Mouse (Mus musculus): ENCODE measurements around the gene Tnfaip2.

The Tnfaip2 gene

GRCm38 (mm10) chr12:111428364-111428763, 13.9 kb upstream of the Tnfaip2 start:
- DNase-seq (ENCODE audit: low spot score), result no peak

DNA sequence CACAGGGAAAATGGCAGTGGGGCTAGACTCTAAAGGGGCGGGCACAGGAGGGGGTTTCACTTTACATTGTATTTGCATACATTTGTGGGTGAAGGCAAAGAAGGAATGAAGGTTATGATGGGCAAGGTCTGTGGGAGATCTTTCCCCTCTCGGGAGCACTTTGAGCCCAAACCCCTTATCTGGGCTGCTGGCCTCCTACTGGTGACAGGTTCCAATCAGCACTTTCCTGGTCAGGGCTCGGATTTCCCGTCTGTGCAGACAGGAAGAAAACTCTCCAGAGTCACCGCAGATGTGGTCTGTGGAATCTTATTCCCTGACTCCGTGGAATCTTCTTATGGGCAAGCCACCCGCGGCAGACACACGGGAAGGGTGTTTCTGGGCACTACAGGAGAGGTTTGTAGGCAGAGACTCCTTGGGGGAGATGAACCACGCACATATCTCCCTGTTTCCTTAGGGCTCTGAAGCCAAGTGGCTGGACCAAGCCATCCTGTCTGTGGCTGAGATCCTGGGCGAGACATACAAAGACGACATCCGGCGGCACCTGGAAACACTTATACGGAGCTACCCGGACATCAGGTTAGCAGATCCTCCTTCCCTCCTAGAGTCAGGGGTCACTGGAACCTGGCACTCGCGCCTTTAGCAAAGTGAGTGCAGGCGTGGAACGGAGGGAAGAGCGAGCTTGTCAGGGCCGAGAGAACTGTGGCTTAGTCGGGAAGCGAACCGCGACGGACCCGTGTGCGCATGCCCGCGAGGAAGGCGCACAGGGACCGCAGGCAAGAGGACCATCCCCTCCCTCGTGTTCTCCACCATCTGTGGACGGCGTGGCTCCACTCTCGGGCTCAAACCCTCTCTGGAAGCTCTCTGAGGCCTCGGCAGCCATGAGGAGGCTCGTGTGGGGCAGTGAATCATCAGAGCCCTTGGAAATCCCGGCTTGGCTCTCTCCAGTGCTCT, 13.0 kb upstream of the Tnfaip2 start:
- DNase-seq (ENCODE audit: low spot score), result no peak

DNA sequence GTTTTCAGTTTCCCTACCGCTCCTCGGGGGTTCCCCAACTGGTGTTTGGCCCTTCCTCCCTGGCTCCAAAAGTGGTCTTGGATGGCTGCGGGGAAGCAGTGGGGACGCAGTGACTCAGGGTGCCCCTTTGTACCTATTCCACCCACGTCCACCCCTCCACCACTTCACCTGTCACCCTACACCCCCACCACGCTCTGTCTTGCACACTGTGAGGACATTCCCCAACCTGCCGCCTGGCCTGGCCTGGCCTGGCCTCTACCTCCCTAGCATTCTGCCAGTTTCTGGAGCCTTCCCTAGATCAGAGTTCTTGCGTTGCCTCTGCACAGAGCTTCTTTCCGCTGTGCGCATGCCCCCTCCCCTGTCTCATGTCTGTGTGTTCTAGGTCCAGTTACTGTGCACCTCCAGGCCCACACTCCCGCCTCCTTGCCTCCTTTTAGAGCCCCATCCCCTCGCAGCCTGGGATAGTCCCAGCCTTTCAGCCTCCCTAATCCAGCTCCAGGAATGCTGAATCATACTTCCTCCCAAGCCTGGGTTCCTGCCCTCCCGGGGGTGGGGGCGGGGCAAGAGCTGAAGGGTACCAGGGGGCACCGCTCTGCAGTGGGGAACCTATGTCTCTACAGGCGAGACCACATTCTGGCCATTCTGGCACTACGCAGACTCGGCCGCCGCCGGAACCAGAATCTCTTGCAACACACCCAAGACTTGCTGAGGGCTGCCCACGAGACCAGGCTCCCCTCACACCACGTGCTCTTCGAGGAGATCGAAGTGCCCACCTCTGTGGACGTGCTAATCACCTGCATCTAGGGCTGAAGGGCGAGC, 12.0 kb upstream of the Tnfaip2 start:
- DNase-seq (ENCODE audit: low spot score), result no peak

DNA sequence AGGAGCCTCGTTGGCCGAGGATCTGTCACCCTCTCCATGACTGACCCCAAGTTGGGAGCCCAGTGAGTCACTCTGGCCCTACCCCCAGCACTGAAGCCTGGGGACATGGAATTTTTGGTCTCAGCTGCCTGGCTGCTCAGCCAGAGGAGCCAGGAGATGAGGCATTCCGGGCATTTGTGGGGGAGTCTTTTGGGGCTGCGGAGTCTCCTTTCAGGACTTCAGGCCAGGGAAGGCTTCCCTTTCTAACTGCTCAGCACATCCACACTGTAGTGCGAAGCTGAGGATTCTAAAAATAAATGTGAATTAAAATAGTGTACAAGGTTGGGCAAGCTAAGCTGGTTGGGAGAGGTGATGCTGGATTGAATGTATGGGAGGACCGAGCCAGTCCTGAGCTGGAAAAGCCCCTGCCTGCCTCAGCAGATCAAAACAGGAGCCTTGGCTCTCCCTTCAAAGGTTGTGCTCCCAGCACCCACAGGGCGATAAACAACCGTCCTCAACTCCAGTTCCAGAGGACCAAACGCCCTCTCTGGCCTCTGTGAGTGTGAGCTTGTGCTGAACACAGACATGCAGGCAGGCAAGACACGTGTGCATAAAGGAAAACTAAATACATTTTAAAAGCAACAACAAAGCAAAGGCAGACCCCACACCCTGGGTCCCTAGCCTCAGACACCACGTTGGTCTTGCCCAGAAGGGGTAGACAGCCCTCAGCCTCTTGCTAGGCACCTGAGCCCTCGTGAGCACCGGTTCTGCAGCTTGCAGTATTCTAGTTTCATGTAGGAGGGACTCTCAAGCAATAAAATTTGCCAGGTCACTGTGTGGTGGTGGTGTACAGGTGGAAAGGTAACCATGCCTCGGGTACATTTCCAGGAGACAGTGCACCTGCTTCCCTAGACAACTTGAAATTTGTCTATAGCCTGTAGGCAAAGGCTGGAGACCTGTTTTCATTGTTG, 11.1 kb upstream of the Tnfaip2 start:
- DNase-seq (ENCODE audit: low spot score), result no peak

- DNase-seq (ENCODE audit: low spot score), result no peak
These were observed 10.2 kb upstream of the Tnfaip2 start for GRCm38 (mm10) chr12:111432097-111432496.

DNA sequence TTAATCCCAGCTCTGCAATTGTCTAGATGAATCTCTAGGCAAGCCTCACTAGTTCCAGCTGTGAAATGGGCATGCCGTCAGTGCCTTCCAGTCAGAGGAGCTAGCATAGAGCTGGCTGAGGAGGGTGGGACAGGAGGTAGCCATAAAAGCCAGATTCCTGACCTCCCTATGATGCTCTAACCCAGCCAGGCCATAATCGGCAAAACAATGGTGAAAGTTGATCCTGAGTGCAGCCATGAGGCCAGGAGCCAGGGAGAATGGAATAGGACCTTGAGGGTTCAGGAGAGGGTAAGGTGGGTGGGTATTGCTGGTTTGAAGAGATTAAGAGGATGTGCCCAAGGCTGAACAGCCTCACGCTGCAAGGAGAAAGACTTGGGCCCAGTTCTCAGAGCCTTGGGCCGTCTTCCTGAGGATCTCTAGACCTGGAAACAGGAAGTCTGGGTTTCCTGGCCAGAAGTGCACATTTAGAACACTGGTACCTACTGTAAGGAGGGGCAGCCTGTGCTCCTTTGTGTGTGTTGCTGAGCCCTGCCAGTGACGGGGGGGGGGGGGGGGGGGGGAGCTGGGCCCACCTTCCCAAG, 9.4 kb upstream of the Tnfaip2 start:
- DNase-seq (ENCODE audit: low spot score), result no peak

- no peak for DNase-seq (ENCODE audit: low spot score)
These were observed 8.0 kb upstream of the Tnfaip2 start for GRCm38 (mm10) chr12:111434164-111434744.

- no peak for DNase-seq (ENCODE audit: low spot score)
These were observed 7.4 kb upstream of the Tnfaip2 start for GRCm38 (mm10) chr12:111434745-111435327.

DNA sequence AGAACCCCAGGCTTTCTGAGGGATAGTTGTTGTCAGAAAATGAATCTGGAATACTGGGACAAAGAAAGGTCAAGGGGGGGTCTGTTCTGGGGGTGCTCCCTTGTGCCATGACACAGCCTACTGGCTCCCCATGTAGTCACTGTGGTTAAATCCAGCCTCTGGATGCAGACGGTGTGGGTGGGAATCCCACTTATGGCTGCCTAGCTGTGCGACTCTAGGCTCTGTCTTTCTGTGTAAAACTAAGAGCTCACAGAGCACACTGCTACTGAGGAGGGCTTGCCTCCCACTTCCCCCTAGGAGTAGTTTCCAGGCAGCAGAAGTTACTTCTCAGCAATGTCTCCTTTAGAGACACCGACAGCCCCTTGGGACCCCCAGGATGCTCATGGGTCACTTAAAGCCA, 6.1 kb upstream of the Tnfaip2 start:
- no peak for DNase-seq (ENCODE audit: low spot score)

DNA sequence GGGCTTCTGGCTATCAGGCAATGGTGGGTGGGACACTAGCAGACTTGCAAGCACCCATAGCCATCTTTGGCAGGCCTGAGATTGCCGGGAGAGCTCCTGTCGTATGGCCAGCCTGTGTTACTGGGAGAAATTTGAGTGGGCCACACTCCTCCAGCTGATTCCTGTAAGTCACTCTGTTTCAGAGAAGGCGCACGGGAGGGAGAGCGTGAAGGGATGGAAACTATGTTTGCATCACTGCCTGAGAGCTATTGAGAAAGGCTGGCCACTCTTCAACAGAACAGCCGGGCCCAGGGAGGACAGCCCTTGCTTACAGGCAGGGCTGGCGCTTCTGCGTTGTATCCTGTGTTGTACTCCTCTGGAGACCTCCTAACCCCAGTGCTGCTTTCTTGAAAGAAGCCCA, 5.6 kb upstream of the Tnfaip2 start:
- DNase-seq (ENCODE audit: low spot score), result no peak

- no peak for DNase-seq (ENCODE audit: low spot score)
These were observed 4.9 kb upstream of the Tnfaip2 start for GRCm38 (mm10) chr12:111437222-111437900.

- no peak for DNase-seq (ENCODE audit: low spot score)
These were observed 3.4 kb upstream of the Tnfaip2 start for GRCm38 (mm10) chr12:111438850-111439249.

- no peak for DNase-seq (ENCODE audit: low spot score)
These were observed 1.4 kb upstream of the Tnfaip2 start for GRCm38 (mm10) chr12:111440701-111441373.

GRCm38 (mm10) chr12:111441523-111441922, 746 bp upstream of the Tnfaip2 start:
- DNase-seq (ENCODE audit: low spot score), result no peak

GRCm38 (mm10) chr12:111443011-111443870, 972 bp downstream of the Tnfaip2 start:
- no peak for DNase-seq (ENCODE audit: low spot score)

DNA sequence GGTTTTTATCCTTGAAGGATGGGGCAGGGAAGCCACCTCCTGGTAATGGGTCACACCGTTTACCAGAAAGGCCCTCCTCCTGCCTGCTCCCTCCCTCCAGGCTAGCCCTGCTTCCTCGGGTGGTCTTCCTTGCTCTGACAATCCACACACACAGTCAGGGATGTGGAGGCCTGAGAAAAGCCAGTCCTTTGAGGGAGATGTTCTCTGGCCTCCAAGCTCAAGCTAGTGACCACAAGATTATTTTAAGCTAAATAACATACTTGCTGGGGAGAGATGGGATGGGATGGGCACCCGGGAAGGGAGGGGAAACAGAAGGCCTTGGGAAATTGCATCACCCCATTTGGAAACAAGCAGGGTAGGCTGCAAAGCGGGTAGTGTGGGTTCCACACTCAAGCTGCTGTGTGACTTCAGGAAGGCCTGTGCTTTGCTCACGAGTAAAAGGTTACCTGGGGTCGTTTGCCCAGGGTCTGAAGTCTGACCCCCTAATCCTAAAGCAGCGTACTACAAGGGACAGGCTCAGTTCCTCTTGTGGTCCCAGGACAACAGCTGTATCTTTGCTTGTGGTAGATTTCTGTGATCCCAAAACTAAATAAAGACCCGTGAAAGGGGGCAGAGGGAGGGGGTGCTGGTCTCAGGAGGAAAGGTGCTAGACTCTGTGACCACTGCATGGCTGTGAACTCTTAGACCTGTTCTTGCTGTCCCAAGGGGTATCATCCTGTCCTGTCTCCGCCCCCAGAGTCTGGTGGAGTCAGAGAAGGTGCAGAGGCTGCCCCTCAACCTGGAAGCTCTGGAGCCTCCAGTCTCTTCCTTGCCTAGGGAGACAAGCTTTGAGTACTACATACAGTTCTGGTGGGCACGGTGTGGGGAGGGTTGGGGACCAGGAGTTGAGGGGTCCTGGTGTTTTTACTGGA, 1.9 kb downstream of the Tnfaip2 start:
- DNase-seq (ENCODE audit: low spot score), result no peak

GRCm38 (mm10) chr12:111445161-111445889, 3.1 kb downstream of the Tnfaip2 start:
- DNase-seq (ENCODE audit: low spot score), result no peak
